ENCODE assay signal across 10 mouse cellular contexts in the genomic region with DNA sequence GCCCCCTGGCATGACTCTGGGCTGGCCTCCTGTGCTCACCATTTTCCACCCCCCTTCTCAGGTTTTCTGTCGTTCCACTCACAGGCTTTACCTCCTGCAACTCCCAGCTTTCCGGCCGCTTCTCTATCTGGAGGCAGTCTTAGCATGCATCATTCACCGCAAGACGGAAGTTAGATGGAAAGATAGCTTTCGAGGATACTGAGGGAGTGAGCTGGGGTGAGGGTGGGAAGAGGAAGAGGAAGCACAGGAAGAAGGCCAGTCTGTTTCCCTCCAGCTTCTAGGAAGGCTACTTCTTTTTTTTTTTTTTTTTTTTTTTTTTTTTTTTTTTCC. TPM values are rescaled to one million over a fixed set of nuclear protein-coding genes. Genes with fewer than 3 reads are reported as not detected.
DNase-seq lines count a peak whose midpoint lies in the region; ATAC-seq lines count a peak whose summit lies in the region.
"Had no signal": no experiment of that assay in that cellular context is flagged by ENCODE, and none has a peak within 500 bp of the region (broad histone marks: within the 10 kb centered on the region; RNA-seq: fewer than 3 reads in every experiment).

No protein-coding gene starts in this region.

- H3K4me2 ChIP-seq in kidney, embryonic 15.5 days, result peak overlapping the region; percentile 41
- 0 out of 2 replicates have a peak overlapping the region, but pooled peaks have one; percentile 15 for H3K4me2 ChIP-seq in embryonic facial prominence, embryonic 15.5 days (replicated peaks)
- peak overlapping the region; percentile 11; the same call in 1 of the 2 replicates for H3K4me2 ChIP-seq in limb, embryonic 12.5 days
- H3K4me2 ChIP-seq in neural tube, embryonic 15.5 days, result peak overlapping the region; percentile 39
- H3K4me2 ChIP-seq: liver, embryonic 12.5 days had no signal

- H3K9ac ChIP-seq in kidney, embryonic 15.5 days, result peak overlapping the region; percentile 5; the same call in 1 of the 2 replicates
- no peak overlapping the region for H3K9ac ChIP-seq in embryonic facial prominence, embryonic 15.5 days
- peak overlapping the region; percentile 31; the same call in 1 of the 2 replicates for H3K9ac ChIP-seq in limb, embryonic 12.5 days (replicated peaks)
- H3K9ac ChIP-seq in neural tube, embryonic 15.5 days (replicated peaks), result peak overlapping the region; percentile 10; the same call in 1 of the 2 replicates
- H3K9ac ChIP-seq: liver, embryonic 12.5 days had no signal

- no peaks in the 10 kb centered on the region for H3K36me3 ChIP-seq in kidney, embryonic 15.5 days
- H3K36me3 ChIP-seq in embryonic facial prominence, embryonic 15.5 days, result no peaks in the 10 kb centered on the region
- H3K36me3 ChIP-seq in limb, embryonic 12.5 days, result no peaks in the 10 kb centered on the region
- no peaks in the 10 kb centered on the region for H3K36me3 ChIP-seq in neural tube, embryonic 15.5 days
- H3K36me3 ChIP-seq: liver, embryonic 12.5 days had no signal

- peaks cover 35% of the 10 kb centered on the region for H3K4me1 ChIP-seq in kidney, embryonic 15.5 days
- peaks cover 24% of the 10 kb centered on the region for H3K4me1 ChIP-seq in embryonic facial prominence, embryonic 15.5 days
- H3K4me1 ChIP-seq in limb, embryonic 12.5 days (replicated peaks), result peaks cover 26% of the 10 kb centered on the region
- peaks cover 15% of the 10 kb centered on the region for H3K4me1 ChIP-seq in neural tube, embryonic 15.5 days
- H3K4me1 ChIP-seq: liver, embryonic 12.5 days had no signal

- no peaks in the 10 kb centered on the region for H3K27me3 ChIP-seq in kidney, embryonic 15.5 days
- 0 out of 2 replicates have a peak, but pooled peaks cover 3% of the 10 kb centered on the region for H3K27me3 ChIP-seq in embryonic facial prominence, embryonic 15.5 days
- no peaks in the 10 kb centered on the region for H3K27me3 ChIP-seq in limb, embryonic 12.5 days
- no peaks in the 10 kb centered on the region for H3K27me3 ChIP-seq in neural tube, embryonic 15.5 days (replicated peaks)

- WGBS in kidney, embryonic 15.5 days, result 18% methylated on average over 6 of the region's 6 CpGs
- 21% methylated on average over 6 of the region's 6 CpGs for WGBS in embryonic facial prominence, embryonic 15.5 days
- 61% methylated on average over 6 of the region's 6 CpGs for WGBS in limb, embryonic 12.5 days
- WGBS in neural tube, embryonic 15.5 days, result 57% methylated on average over 6 of the region's 6 CpGs

- no peak; the same call in 1 of the 2 replicates for ATAC-seq in kidney, embryonic 15.5 days (replicated peaks; ENCODE audit: low FRiP score)
- no peak for ATAC-seq in embryonic facial prominence, embryonic 15.5 days (ENCODE audit: insufficient number of reproducible peaks, low FRiP score, low TSS enrichment, low read depth)
- ATAC-seq in limb, embryonic 12.5 days (ENCODE audit: insufficient number of reproducible peaks, insufficient read depth, low FRiP score, low TSS enrichment, low read depth), result no peak
- ATAC-seq in neural tube, embryonic 15.5 days (ENCODE audit: low FRiP score), result no peak
- ATAC-seq: liver, embryonic 12.5 days had no signal

- no peak for DNase-seq in kidney, postnatal 25 days
- DNase-seq in adrenal gland, adult (ENCODE audit: inconsistent age in 2 of 2, low spot score in 1 of 2), result no peak
- DNase-seq in liver, result no peak

- no peaks in the 10 kb centered on the region for H3K9me3 ChIP-seq in kidney, embryonic 15.5 days (replicated peaks)
- no peaks in the 10 kb centered on the region for H3K9me3 ChIP-seq in embryonic facial prominence, embryonic 15.5 days (replicated peaks)
- no peaks in the 10 kb centered on the region for H3K9me3 ChIP-seq in limb, embryonic 12.5 days
- H3K9me3 ChIP-seq in neural tube, embryonic 15.5 days (replicated peaks), result no peaks in the 10 kb centered on the region
- H3K9me3 ChIP-seq: liver, embryonic 12.5 days had no signal

- H3K27ac ChIP-seq in kidney, embryonic 15.5 days, result peak overlapping the region; percentile 82
- peak overlapping the region; percentile 84 for H3K27ac ChIP-seq in embryonic facial prominence, embryonic 15.5 days (replicated peaks)
- H3K27ac ChIP-seq in limb, embryonic 12.5 days, result peak overlapping the region; percentile 79
- peak overlapping the region; percentile 49 for H3K27ac ChIP-seq in neural tube, embryonic 15.5 days (replicated peaks)
- H3K27ac ChIP-seq: liver, embryonic 12.5 days had no signal

- H3K4me3 ChIP-seq in kidney, embryonic 15.5 days (replicated peaks), result 0 out of 2 replicates have a peak overlapping the region, but pooled peaks have one; percentile 12
- H3K4me3 ChIP-seq in embryonic facial prominence, embryonic 15.5 days (replicated peaks), result peak overlapping the region; percentile 8; the same call in 1 of the 2 replicates
- 0 out of 2 replicates have a peak overlapping the region, but pooled peaks have one; percentile 2 for H3K4me3 ChIP-seq in limb, embryonic 12.5 days (replicated peaks)
- no peak overlapping the region for H3K4me3 ChIP-seq in neural tube, embryonic 15.5 days (replicated peaks)
- H3K4me3 ChIP-seq: liver, embryonic 12.5 days had no signal

RNA-seq across cellular contexts. Expression of a gene that starts 0.7 kb away (rescaled TPM):
- 0.96 and 2.0 TPM in 2 replicates for polyA plus RNA-seq in kidney, embryonic 15.5 days (2015; fragmentation: Nextera tagmentation; extraction: Ambion mirVana)
- polyA plus RNA-seq in embryonic facial prominence, embryonic 15.5 days (2015; fragmentation: Nextera tagmentation; extraction: Ambion mirVana), result 8.9 and 9.4 TPM in 2 replicates
- 5.5 and 8.4 TPM in 2 replicates for polyA plus RNA-seq in limb, embryonic 12.5 days (2016; fragmentation: Nextera tagmentation; extraction: Ambion mirVana)
- 15.8 and 18.1 TPM in 2 replicates for polyA plus RNA-seq in neural tube, embryonic 15.5 days (2015; fragmentation: Nextera tagmentation; extraction: Ambion mirVana)
- polyA plus RNA-seq: liver, embryonic 12.5 days had no signal

RNA-seq across cellular contexts. Expression of a gene that starts 4.3 kb away (rescaled TPM):
- not detected in 2 replicates for polyA plus RNA-seq in kidney, embryonic 15.5 days (2015; fragmentation: Nextera tagmentation; extraction: Ambion mirVana)
- 0.47 TPM in 1 of 2 replicates, not detected in the other for polyA plus RNA-seq in embryonic facial prominence, embryonic 15.5 days (2015; fragmentation: Nextera tagmentation; extraction: Ambion mirVana)
- not detected in 2 replicates for polyA plus RNA-seq in limb, embryonic 12.5 days (2016; fragmentation: Nextera tagmentation; extraction: Ambion mirVana)
- 0.51 and 0.63 TPM in 2 replicates for polyA plus RNA-seq in neural tube, embryonic 15.5 days (2015; fragmentation: Nextera tagmentation; extraction: Ambion mirVana)
- polyA plus RNA-seq: intestine, embryonic 16.5 days; liver, embryonic 12.5 days had no signal

RNA-seq across cellular contexts. Expression of a gene that starts 10.9 kb away (rescaled TPM):
- 29.1 and 32.1 TPM in 2 replicates for polyA plus RNA-seq in kidney, embryonic 15.5 days (2015; fragmentation: Nextera tagmentation; extraction: Ambion mirVana)
- polyA plus RNA-seq in embryonic facial prominence, embryonic 15.5 days (2015; fragmentation: Nextera tagmentation; extraction: Ambion mirVana), result 59.7 and 63.4 TPM in 2 replicates
- polyA plus RNA-seq in limb, embryonic 12.5 days (2016; fragmentation: Nextera tagmentation; extraction: Ambion mirVana), result 44.5 and 52.7 TPM in 2 replicates
- 11.9 and 16.4 TPM in 2 replicates for polyA plus RNA-seq in neural tube, embryonic 15.5 days (2015; fragmentation: Nextera tagmentation; extraction: Ambion mirVana)

RNA-seq across cellular contexts. Expression of a gene that starts 23.9 kb away (rescaled TPM):
- 47.6 and 53.8 TPM in 2 replicates for polyA plus RNA-seq in kidney, embryonic 15.5 days (2015; fragmentation: Nextera tagmentation; extraction: Ambion mirVana)
- polyA plus RNA-seq in embryonic facial prominence, embryonic 15.5 days (2015; fragmentation: Nextera tagmentation; extraction: Ambion mirVana), result 81.7 and 93.6 TPM in 2 replicates
- polyA plus RNA-seq in limb, embryonic 12.5 days (2016; fragmentation: Nextera tagmentation; extraction: Ambion mirVana), result 98.2 and 102 TPM in 2 replicates
- 228 and 297 TPM in 2 replicates for polyA plus RNA-seq in neural tube, embryonic 15.5 days (2015; fragmentation: Nextera tagmentation; extraction: Ambion mirVana)

RNA-seq across cellular contexts. Expression of a gene that starts 29.9 kb away (rescaled TPM):
- polyA plus RNA-seq in kidney, embryonic 15.5 days (2015; fragmentation: Nextera tagmentation; extraction: Ambion mirVana), result 1.6 TPM in 2 replicates
- polyA plus RNA-seq in embryonic facial prominence, embryonic 15.5 days (2015; fragmentation: Nextera tagmentation; extraction: Ambion mirVana), result 3.0 and 6.0 TPM in 2 replicates
- 1.8 and 3.3 TPM in 2 replicates for polyA plus RNA-seq in limb, embryonic 12.5 days (2016; fragmentation: Nextera tagmentation; extraction: Ambion mirVana)
- polyA plus RNA-seq in neural tube, embryonic 15.5 days (2015; fragmentation: Nextera tagmentation; extraction: Ambion mirVana), result 1.8 and 2.5 TPM in 2 replicates
- polyA plus RNA-seq: small intestine, adult 2 months had no signal
